Mouse (Mus musculus): ENCODE data around the gene Ugt1a5.

GRCm38 (mm10) chr1:88235894-88236415, 70.1 kb downstream of the Ugt1a5 start:
- TF ChIP-seq CTCF (IDR thresholded peaks at IDR 0.05; ENCODE audit: low read depth): no peak
- no peak for TF ChIP-seq EP300 (IDR thresholded peaks at IDR 0.05; ENCODE audit: low read depth)

Data from liver, embryonic 14.5 days (tissue).